In the genomic region with DNA sequence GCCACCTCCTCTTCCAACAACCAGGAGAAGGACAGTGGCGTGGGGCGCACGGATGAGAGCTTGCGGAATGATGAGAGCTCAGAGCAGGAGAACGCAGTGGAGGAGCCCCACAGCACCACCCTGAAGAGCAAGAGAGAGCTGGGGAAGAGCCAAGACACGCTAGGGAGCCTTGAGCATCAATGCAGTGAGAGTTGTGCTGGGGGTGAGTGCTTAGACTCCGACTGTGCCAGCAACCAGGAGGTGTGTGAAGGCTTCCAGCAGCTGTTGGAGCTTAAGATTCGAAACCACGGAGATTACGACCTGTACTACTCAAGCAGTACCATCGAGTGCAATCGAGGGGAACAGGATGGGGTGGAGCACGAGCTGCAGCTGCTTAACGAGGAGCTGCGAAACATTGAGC, we compare ENCODE assay signal across 11 mouse cellular contexts.
"Had no signal": no experiment of that assay in that cellular context is flagged by ENCODE, and none has a peak within 500 bp of the region (broad histone marks: within the 10 kb centered on the region; RNA-seq: fewer than 3 reads in every experiment).

No protein-coding gene starts in this region.

- ATAC-seq: liver, embryonic 12.5 days; midbrain, embryonic 16.5 days had no signal

- DNase-seq: lung, adult 18-20 months; lung, embryonic 14.5 days; lung, postnatal 14 days; lung, postnatal 4 days; midbrain, embryonic 14.5 days; right cerebral cortex, postnatal 14 days; thymus, adult 2 months; thymus, postnatal 14 days; thymus, postnatal 36 days had no signal
